Mouse (Mus musculus) thymus, postnatal 25 days (tissue): ENCODE measurements around the gene Clec4d.
"Not testable (repeated sequence)": the region's sequence is repeated elsewhere in the genome, so short reads cannot be mapped to it uniquely, and the experiment has no call there.

ENCODE experiments used
- DNase-seq: peaks from one replicate; pipeline ENCODE4 v3.0.0; 2022

Gene Clec4d

GRCm38 (mm10) chr6:123261555-123262161, at the start of gene Clec4d:
Clec4d (plus strand) TSS chr6:123262111.
- DNase-seq = no peak

DNA sequence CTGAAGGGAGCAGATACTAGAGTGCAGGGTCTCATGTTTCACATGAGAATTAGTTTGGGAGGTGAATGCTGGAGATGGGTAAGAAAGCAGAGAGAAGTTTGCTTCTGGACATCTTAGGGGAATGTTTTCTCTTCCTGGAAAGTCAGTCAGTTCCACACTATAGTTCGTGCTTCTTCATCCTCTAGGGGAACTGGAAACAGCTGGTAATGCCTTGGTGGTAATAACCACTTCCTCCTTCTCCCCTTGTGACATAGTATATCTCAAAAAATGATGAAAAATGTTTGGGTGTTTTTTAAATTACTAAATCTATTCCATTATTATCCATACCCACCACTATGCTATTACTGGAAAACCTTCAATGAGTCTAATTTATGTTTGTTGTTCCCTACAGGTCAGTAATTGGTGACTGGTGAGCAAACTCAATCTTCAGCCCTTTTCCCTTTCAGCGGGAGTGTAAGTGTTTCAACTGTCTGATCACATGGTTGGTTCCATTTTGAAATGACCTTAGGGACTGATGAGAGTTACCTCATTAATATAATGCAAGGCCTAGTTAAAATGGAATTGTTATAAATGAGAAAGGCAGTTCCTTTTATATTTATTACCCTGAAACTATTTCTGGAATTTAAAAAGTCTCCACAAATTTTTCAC, 34.3 kb upstream of the Clec4d start:
- no peak for DNase-seq

DNA sequence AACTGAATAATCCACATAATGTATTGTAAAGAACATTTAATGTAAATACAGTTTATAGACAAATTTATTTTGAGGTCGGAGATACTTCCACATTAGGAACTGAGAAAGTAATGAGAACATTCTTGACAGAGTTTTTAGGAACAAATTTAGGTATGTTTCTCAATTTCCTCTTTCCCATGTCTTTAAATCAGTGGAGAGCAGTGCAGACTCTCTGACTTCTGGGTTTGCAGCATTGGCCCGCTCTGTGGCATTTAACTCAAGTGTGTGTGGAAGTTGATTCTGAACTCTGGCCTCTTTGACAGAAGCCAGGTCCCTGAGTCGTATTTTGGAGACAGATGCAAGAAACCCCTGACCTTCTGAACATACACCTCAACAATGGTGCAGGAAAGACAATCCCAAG, 32.3 kb upstream of the Clec4d start, which contains the start of gene Clec4n:
Gene Clec4n, plus strand, starts transcription at position 200 of the 400 bp plus-strand sequence.
- DNase-seq = no peak

GRCm38 (mm10) chr6:123231149-123231548, 30.8 kb upstream of the Clec4d start:
- DNase-seq = no peak

- no peak for DNase-seq
Observed at GRCm38 (mm10) chr6:123237582-123237981, 24.3 kb upstream of the Clec4d start.

DNA sequence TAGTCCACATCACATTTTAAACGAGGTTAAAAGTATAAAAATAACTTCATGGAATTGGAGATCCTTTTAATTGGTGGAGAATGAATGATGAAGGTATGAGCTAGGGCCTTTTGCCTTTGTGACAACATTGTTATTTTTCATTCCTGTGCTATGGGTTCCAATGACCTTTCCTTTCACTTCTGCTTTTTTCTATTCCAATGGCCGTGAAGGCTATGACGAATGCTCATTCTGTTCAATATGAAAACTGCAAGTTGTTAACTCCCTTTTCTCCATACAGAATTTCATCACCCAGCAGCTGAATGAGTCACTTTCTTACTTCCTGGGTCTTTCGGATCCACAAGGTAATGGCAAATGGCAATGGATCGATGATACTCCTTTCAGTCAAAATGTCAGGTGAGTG, 17.7 kb upstream of the Clec4d start:
- no peak for DNase-seq

- DNase-seq = not testable (repeated sequence)
Observed at GRCm38 (mm10) chr6:123248862-123249261, 13.0 kb upstream of the Clec4d start.

DNA sequence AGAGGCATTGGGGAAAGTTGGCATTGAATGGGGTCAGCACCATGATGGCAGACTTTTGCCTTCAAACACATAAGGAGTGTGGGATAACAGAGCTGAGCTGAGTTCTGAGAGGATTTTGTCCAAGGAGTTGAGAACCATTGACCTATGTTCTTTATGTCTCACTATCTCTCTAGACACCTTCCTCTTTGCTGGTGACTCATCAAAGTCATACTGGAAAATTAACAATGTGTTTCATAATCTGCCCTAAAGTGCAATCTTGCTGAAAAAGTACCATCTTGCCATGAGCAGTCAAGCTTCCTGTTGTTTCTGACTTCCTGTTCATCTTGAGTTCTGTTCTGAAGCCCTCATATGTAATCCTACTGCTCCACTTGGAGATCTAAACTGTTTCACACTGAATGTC, 9.2 kb upstream of the Clec4d start:
- DNase-seq = no peak

DNA sequence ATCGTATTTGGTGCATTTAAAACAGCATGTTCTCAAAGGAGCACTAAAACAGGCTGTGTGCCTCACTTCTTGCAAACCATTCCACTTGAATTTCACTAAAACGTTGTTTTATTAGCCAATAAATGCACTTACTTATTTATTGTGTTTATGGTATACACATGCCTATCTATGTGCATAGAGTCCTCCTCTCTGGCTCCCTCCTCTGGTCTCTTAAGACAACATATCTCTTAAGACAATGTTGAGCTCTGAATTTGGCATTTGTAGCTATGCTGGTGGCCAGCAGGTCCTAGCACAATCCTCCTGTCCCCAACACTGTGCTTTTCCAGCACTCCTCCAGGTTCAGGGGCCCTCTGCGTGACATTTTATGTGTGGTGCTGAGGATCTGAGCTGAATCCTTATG, 3.0 kb upstream of the Clec4d start:
- DNase-seq = no peak

GRCm38 (mm10) chr6:123259889-123260603, 1.9 kb upstream of the Clec4d start:
- no peak for DNase-seq

- no peak for DNase-seq
Observed at GRCm38 (mm10) chr6:123260868-123261267, 1.0 kb upstream of the Clec4d start.

DNA sequence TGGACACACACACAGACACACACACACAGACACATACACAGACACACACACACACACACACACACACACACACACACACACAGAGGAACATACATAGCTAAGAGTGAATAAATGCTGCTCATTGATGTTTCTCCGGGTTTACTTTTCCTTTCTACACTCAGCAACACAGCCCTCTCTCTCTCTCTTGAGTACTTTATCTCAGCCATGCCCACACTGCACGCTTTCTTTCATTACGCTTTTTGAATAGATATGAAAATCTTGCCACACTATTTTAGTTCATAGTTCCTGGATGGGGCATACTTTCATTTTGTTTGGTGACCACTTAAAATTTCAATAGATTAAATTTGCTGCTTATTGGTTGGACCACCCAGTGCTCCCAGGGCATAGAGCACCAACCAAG, 2.3 kb downstream of the Clec4d start:
- no peak for DNase-seq

- DNase-seq = no peak
Observed at GRCm38 (mm10) chr6:123265809-123266208, 3.9 kb downstream of the Clec4d start.

- no peak for DNase-seq
Observed at GRCm38 (mm10) chr6:123266945-123267344, 5.0 kb downstream of the Clec4d start.

GRCm38 (mm10) chr6:123279443-123279842, 17.5 kb downstream of the Clec4d start:
- no peak for DNase-seq

GRCm38 (mm10) chr6:123286311-123286710, 24.4 kb downstream of the Clec4d start:
- DNase-seq = no peak

DNA sequence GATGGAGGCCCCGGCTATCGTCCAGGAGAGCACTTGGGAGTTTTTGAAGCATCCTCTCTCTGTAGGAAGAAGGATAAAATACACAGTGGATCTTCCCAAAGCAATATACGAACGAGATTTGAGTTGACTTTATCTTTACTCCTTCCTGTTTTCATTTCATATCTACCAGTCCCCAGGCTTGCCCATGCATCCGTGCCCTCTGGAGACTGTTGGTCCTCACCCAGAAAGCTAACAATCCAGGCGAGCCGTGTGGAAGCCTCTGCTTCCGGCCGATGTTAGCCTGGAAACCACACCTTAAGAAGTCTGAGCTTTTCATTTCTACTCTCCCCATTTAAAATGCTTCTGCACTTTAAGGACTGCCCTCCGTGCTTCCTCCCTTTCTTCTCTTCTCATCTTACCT, 27.0 kb downstream of the Clec4d start:
- no peak for DNase-seq

- DNase-seq = no peak
Observed at GRCm38 (mm10) chr6:123289753-123290152, 27.8 kb downstream of the Clec4d start, which contains the start of gene Clec4e. Clec4e (minus strand) TSS chr6:123289870.

GRCm38 (mm10) chr6:123292751-123293400, 31.0 kb downstream of the Clec4d start:
- no peak for DNase-seq

GRCm38 (mm10) chr6:123293509-123293908, 31.6 kb downstream of the Clec4d start:
- not testable (repeated sequence) for DNase-seq

- no peak for DNase-seq
Observed at GRCm38 (mm10) chr6:123296687-123297086, 34.8 kb downstream of the Clec4d start.

GRCm38 (mm10) chr6:123306315-123306714, 44.4 kb downstream of the Clec4d start:
- DNase-seq = not testable (repeated sequence)

DNA sequence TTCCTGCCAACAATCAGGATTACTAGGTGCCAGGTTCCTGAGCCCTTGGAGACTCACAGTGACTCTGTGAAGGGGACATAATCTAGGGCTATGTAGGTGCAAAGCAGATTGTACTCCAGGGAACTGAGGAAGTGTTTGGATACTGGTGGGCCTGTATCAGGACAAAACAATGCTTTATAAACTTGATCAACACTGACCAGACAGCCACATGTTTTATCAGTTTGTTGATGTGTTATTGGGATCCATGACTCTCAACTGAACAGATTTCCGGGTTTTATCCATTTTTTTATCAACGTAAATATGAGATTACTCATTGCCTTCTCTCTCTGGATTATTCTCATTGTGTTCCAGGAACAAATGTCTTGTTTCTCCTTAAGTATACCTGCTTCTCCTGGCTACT, 46.1 kb downstream of the Clec4d start, which contains the start of gene Vmn2r19:
Gene Vmn2r19, plus strand, starts transcription at position 301 of the 400 bp plus-strand sequence.
- no peak for DNase-seq
